Mouse (Mus musculus) G1E (cell line): ENCODE results near the gene Lyz1. TPM values are rescaled to one million over a fixed set of nuclear protein-coding genes. Genes with fewer than 3 reads are reported as not detected.
"Not testable (repeated sequence)": the region's sequence is repeated elsewhere in the genome, so short reads cannot be mapped to it uniquely, and the experiment has no call there.

ENCODE experiments used
- ATAC-seq: 2 replicates; pipeline ENCODE4 v1.8.0; 2016; ENCODE audit warnings: mild to moderate bottlenecking; ENCODE audit not compliant: insufficient number of reproducible peaks, poor library complexity, low FRiP score, severe bottlenecking; ENCODE audit errors: extremely low read depth
- DNase-seq: peaks from one replicate; pipeline ENCODE4 v3.0.0; 2012; ENCODE audit warnings: low spot score
- H3K27me3 ChIP-seq: 2 replicates; pipeline ENCODE4 v1.6.1; 2012; ENCODE audit warnings: mild to moderate bottlenecking, low read length, inconsistent platforms; ENCODE audit not compliant: insufficient read depth
- H3K36me3 ChIP-seq: replicated peaks from 2 replicates; pipeline ENCODE3; 2012; ENCODE audit warnings: mild to moderate bottlenecking, inconsistent platforms
- H3K4me1 ChIP-seq: 2 replicates; pipeline ENCODE4 v1.6.1; 2012; ENCODE audit warnings: low read depth, low read length, inconsistent platforms, mixed read lengths; ENCODE audit not compliant: insufficient read depth
- H3K4me3 ChIP-seq: 2 replicates; pipeline ENCODE4 v1.5.1; 2012; ENCODE audit warnings: low read depth, mild to moderate bottlenecking, inconsistent platforms, low read length, moderate library complexity, mixed read lengths
- H3K9me3 ChIP-seq: replicated peaks from 2 replicates; pipeline ENCODE4 v1.6.1; 2012; ENCODE audit warnings: inconsistent platforms
- CTCF ChIP-seq: IDR thresholded peaks from 2 replicates; pipeline ENCODE4 v1.5.1; 2012; ENCODE audit warnings: low read depth, low read length, inconsistent platforms, mixed read lengths
- GATA1 ChIP-seq: IDR thresholded peaks from 2 replicates; pipeline ENCODE4 v1.6.1; 2012; ENCODE audit warnings: borderline replicate concordance, low read length, inconsistent platforms, mixed read lengths
- GATA2 ChIP-seq: IDR thresholded peaks from 2 replicates; pipeline ENCODE4 v1.6.1; 2012; ENCODE audit warnings: low read depth, low read length, inconsistent platforms, borderline replicate concordance
- POLR2AphosphoS5 ChIP-seq: IDR thresholded peaks from 2 replicates; pipeline ENCODE4 v1.6.1; 2012; ENCODE audit warnings: low read depth, low read length, inconsistent platforms; ENCODE audit not compliant: insufficient replicate concordance
- TAL1 ChIP-seq: conservative IDR thresholded peaks from 2 replicates; pipeline ENCODE4 v1.6.1; 2012; ENCODE audit warnings: low read depth, low read length, inconsistent platforms, mixed read lengths
- polyA plus RNA-seq: library from polyadenylated mRNA; stranded (reverse); fragments of >175 nt; gene quantifications from 2 replicates; pipeline ENCODE4 v1.2.3, GENCODE M21; 2012
- total RNA-seq, 2 experiments: library from RNA; stranded (forward) in 1 of 2; stranded (reverse) in 1 of 2; fragments of 200-1000 nt in 1 of 2; fragments of >200 nt in 1 of 2; fragmentation: Nextera tagmentation in 1 of 2; gene quantifications; 2 replicates each; pipeline ENCODE4 v1.2.3; 2014 to 2017

Gene Lyz1
- total and polyA plus RNA-seq, 3 experiments: 0.11 TPM; not detected in 2

- no peaks in the 10 kb centered on the region for H3K36me3 ChIP-seq
- DNase-seq (no peak), ATAC-seq (no peak)
- no peaks in the 10 kb centered on the region for H3K9me3 ChIP-seq
- TF ChIP-seq POLR2AphosphoS5: no peak
- TF ChIP-seq TAL1: no peak
- no peak for TF ChIP-seq CTCF
- no peak for TF ChIP-seq GATA1
- no peak for TF ChIP-seq GATA2
- no peak overlapping the region for H3K4me3 ChIP-seq
- H3K4me1 ChIP-seq: no peaks in the 10 kb centered on the region
- H3K27me3 ChIP-seq: peaks cover 11% of the 10 kb centered on the region
Observed at GRCm38 (mm10) chr10:117280000-117280399, 12.7 kb downstream of the Lyz1 start.

GRCm38 (mm10) chr10:117278510-117278909 is 14.2 kb downstream of the Lyz1 start:
- H3K4me3 ChIP-seq, DNase-seq, H3K4me1 ChIP-seq, H3K27me3 ChIP-seq, H3K9me3 ChIP-seq, ATAC-seq, H3K36me3 ChIP-seq: not testable (repeated sequence)

- H3K36me3 ChIP-seq, H3K4me3 ChIP-seq, H3K27me3 ChIP-seq, H3K4me1 ChIP-seq, H3K9me3 ChIP-seq, DNase-seq, ATAC-seq: not testable (repeated sequence)
Observed at GRCm38 (mm10) chr10:117277779-117278178, 14.9 kb downstream of the Lyz1 start.

- Histone ChIP-seq H3K4me3 (no peak overlapping the region), H3K4me1 (no peaks in the 10 kb centered on the region), H3K36me3 (no peaks in the 10 kb centered on the region), H3K9me3 (no peaks in the 10 kb centered on the region), H3K27me3 (no peaks in the 10 kb centered on the region; the same call in 1 of the 2 replicates)
- DNase-seq (no peak), ATAC-seq (no peak)
- TF ChIP-seq GATA1 (no peak), POLR2AphosphoS5 (no peak)
Observed at GRCm38 (mm10) chr10:117275681-117276369, 16.8 kb downstream of the Lyz1 start.

- H3K4me3 ChIP-seq, H3K9me3 ChIP-seq, H3K27me3 ChIP-seq, ATAC-seq, H3K4me1 ChIP-seq, DNase-seq, H3K36me3 ChIP-seq: not testable (repeated sequence)
Observed at GRCm38 (mm10) chr10:117274645-117275044, 18.0 kb downstream of the Lyz1 start.

- DNase-seq (no peak), ATAC-seq (no peak)
- Histone ChIP-seq H3K9me3 (no peaks in the 10 kb centered on the region), H3K36me3 (no peaks in the 10 kb centered on the region), H3K27me3 (peaks cover 2% of the 10 kb centered on the region; the same call in 1 of the 2 replicates), H3K4me1 (no peaks in the 10 kb centered on the region), H3K4me3 (no peak overlapping the region)
- TF ChIP-seq TAL1 (no peak), CTCF (no peak), GATA1 (no peak), GATA2 (no peak), POLR2AphosphoS5 (no peak)
Observed at GRCm38 (mm10) chr10:117272023-117272422, 20.6 kb downstream of the Lyz1 start.

GRCm38 (mm10) chr10:117259870-117260269 is 32.8 kb downstream of the Lyz1 start:
- H3K4me3 ChIP-seq: no peak overlapping the region
- peaks cover 2% of the 10 kb centered on the region; the same call in 1 of the 2 replicates for H3K9me3 ChIP-seq
- H3K36me3 ChIP-seq: no peaks in the 10 kb centered on the region
- ATAC-seq (no peak), DNase-seq (no peak)
- no peaks in the 10 kb centered on the region for H3K27me3 ChIP-seq
- TF ChIP-seq TAL1 (no peak), GATA1 (no peak), GATA2 (no peak), POLR2AphosphoS5 (no peak), CTCF (no peak)
- no peaks in the 10 kb centered on the region for H3K4me1 ChIP-seq
